Mouse (Mus musculus) thymus, postnatal 0 days (tissue): ENCODE data around the gene Tango6. TPM values are rescaled to one million over a fixed set of nuclear protein-coding genes. Genes with fewer than 3 reads are reported as not detected.

Experiments used
- DNase-seq: peaks from one replicate; pipeline ENCODE4 v3.0.0-alpha.2; 2015; ENCODE audit warnings: low spot score
- polyA plus RNA-seq: library from polyadenylated mRNA; unstranded; fragments of >200 nt; fragmentation: Nextera tagmentation; extraction: Ambion mirVana; gene quantifications from 2 replicates; pipeline ENCODE4 v1.2.1, GENCODE M21; 2015

Tango6 gene
- polyA plus RNA-seq, 1 experiment from 2014 or later = 5.5 TPM

DNA sequence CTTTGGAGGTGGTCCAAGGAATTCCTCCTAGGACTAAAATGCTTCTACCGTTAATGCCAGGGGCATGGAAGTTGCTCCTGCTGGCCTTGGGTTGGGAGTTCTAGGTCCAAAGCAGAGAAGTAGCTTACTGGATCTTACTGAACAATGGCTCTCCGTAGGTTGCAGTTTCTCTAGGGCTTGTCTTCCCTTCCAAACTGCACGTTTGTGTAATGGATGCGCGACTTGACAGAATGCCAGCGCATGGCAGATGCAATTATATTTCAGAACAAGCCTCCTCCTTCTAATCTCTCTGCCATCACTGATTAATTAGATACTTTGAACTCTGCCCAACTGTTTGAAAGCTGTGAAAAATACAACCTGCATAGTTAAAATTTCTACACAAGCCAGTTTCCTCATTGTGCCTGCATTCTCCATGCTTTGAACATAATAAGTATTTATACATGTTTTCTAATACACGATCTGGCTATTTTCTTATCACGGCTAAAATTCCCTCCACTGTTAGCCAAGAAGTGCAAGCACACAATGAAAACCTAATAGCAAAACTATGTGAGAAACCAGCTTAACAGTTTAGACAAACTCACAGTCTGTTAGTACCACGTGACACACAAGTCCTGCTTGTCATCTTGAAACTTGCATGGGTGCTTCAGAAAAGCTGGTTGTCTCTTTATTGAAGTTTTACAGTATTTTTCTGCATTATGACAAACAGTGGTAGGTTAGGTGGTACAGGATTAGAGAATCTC is 133.7 kb downstream of the Tango6 start:
- no peak for DNase-seq

GRCm38 (mm10) chr8:106817171-106817545 is 134.3 kb downstream of the Tango6 start:
- DNase-seq = no peak

- DNase-seq = no peak
These were observed 136.0 kb downstream of the Tango6 start for GRCm38 (mm10) chr8:106818626-106819515.

GRCm38 (mm10) chr8:106819581-106819980 is 136.7 kb downstream of the Tango6 start:
- DNase-seq = no peak

- DNase-seq = peak; percentile 23
These were observed 138.0 kb downstream of the Tango6 start for GRCm38 (mm10) chr8:106820553-106821515.

GRCm38 (mm10) chr8:106828921-106829320 is 146.1 kb downstream of the Tango6 start:
- DNase-seq = no peak

DNA sequence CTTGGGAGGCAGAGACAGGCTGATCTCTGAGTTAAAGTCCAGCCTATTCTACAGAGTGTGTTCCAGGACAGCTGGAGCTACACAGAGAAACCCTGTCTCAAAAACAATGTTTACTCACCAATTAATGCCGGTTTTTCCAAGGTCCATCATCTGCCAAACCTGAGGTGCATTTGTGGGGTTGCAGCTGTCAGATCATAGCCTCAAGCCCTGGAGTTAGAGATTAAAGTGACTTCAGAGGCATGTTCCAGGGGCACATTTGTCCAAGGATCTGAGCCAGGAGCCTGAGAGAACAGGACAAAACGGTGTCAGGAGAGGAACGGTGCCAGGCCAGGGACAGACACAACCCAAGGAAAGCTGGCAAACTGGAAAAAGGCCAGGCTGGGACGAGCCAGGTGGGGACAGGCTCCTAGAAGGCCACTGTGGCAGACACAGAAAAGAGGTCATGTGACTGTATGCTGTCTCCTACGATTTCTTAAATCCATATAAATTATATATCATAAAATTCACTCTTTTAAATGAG is 146.7 kb downstream of the Tango6 start:
- no peak for DNase-seq

- no peak for DNase-seq
These were observed 152.0 kb downstream of the Tango6 start for GRCm38 (mm10) chr8:106834899-106835298.

DNA sequence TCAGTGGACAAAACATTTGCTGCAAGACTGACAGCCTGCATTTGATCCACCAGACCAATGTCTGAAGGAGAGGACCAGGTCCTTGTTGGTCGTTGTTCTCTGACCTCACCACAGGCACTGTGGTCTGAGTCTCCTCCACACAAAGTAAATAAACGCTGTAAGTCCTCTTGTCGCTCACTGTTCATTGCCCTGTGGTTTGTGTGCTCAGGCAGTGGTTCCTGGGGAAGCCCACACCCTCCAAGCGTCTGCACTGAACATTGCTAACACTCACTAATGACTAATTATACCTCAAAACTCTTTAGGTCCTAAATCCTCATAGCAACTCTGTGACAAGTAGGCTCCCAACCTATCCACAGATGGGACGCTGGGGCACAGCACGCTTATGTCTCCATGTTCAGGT is 153.7 kb downstream of the Tango6 start:
- DNase-seq = no peak

DNA sequence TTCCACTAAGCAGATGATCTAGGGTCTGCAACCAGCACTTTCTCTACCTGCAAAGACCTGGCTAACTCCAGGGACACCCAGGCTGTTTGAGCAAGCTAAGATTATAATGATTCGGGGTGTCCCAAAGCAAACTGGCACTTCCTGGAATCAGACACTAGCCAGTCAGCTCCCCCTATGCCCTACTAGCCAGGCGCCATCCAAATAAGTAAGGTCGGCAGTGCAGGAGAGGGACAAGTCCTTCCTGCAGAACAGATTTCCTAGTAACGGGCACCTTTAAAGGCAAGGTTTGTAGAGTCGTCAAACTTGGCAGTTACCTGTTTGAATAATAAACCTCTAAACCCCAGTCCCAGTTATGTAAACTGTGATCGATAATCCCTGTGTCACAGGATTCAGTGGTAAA is 155.9 kb downstream of the Tango6 start:
- DNase-seq = no peak

GRCm38 (mm10) chr8:106839209-106840001 is 156.5 kb downstream of the Tango6 start:
- DNase-seq = no peak

- DNase-seq = no peak
These were observed 167.2 kb downstream of the Tango6 start for GRCm38 (mm10) chr8:106850034-106850433.

- DNase-seq = no peak
These were observed 171.8 kb downstream of the Tango6 start for GRCm38 (mm10) chr8:106854534-106855241.

- DNase-seq = no peak
These were observed 172.3 kb downstream of the Tango6 start for GRCm38 (mm10) chr8:106855242-106855562.

DNA sequence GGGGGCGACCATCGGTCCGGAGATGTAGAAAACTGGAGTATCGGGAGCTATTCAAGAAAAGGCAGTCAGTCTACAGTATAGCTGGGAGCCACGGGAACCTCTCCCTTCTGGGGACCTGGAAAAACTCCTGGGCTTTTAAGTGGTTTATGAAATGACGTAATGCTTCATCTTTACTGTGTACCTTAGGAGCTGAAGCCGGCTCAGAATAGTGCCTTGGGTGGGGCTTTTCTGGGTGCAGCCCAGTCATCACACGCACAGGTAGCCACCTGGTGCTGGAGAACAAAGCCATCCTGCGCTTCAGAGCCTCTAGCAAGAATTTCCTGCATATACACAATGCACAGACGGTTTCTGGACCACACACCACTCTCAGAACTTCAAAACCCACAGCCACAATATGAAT is 180.0 kb downstream of the Tango6 start:
- DNase-seq = no peak

DNA sequence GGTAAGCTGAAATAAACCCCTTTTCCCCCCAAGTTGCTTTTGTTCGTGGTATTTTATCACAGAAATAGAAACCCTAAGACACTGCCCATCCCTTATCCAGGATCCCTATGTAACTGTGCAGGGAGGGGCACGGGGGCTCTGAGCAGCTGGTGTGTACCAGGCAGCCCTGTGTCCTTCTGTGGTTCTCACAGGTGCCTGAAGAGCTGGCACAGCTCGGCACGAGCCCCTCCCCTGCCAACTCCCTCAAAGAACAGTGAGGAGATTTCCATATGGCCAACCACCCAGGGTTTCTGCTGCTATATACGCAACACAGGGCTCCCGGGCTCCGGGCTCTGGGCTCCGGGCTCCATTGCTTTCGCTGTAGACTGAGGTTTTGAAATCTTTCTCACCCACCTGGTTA is 182.5 kb downstream of the Tango6 start:
- no peak for DNase-seq

DNA sequence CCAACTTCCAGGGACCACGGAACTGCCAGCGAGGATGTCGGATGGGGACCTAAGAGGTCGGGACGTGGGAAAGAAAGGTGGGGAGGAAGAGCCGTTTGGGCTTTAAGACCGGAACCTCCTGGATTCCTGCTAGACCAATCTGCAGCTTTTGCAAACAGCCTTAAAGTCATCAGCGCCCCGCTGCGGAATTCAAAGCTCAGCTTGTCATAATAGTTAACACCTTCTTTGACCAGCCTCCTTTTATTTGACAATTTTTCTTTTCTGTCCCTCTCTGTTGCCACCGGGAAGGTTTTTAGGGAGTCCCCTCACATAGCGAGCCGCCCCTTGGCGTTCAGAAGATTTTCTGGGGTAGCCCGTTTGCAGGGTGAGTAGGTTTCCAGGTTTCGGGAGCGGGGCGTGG is 187.2 kb downstream of the Tango6 start, which contains the start of gene Has3:
Gene Has3, plus strand, starts transcription at position 192 of the 400 bp plus-strand sequence.
- DNase-seq = no peak

- peak; percentile 20 for DNase-seq
These were observed 187.9 kb downstream of the Tango6 start for GRCm38 (mm10) chr8:106870537-106871327.
